Mouse (Mus musculus) monocyte, adult 5-6 weeks (primary cell): Measurements from ENCODE around the gene Tex21. TPM values are rescaled to one million over a fixed set of nuclear protein-coding genes. Genes with fewer than 3 reads are reported as not detected.

Experiments
- ATAC-seq: fragments of 153-309, 156-312 bp; replicated peaks from 2 replicates; pipeline ENCODE4 v1.8.0; 2017; ENCODE audit warnings: mild to moderate bottlenecking; ENCODE audit not compliant: low TSS enrichment, insufficient number of reproducible peaks, severe bottlenecking, poor library complexity, low FRiP score
- total RNA-seq: library from RNA; stranded (forward); fragments of 200-1000, 200-491, 200-594 nt; gene quantifications from 3 replicates; pipeline ENCODE4 v1.2.3, GENCODE M21; 2017

The Tex21 gene
- total RNA-seq, 1 experiment from 2014 or later: 1.3 TPM

- no peak for ATAC-seq
These were observed 29.8 kb downstream of the Tex21 start for GRCm38 (mm10) chr12:76216716-76217115.

GRCm38 (mm10) chr12:76215121-76215520, 31.4 kb downstream of the Tex21 start:
- ATAC-seq: no peak

- no peak for ATAC-seq
These were observed 37.0 kb downstream of the Tex21 start for GRCm38 (mm10) chr12:76209429-76209974.

GRCm38 (mm10) chr12:76200326-76200725, 46.2 kb downstream of the Tex21 start:
- ATAC-seq: no peak

GRCm38 (mm10) chr12:76197071-76197470, 49.5 kb downstream of the Tex21 start:
- no peak for ATAC-seq

GRCm38 (mm10) chr12:76196709-76197054, 49.9 kb downstream of the Tex21 start:
- peak; percentile 82 for ATAC-seq

GRCm38 (mm10) chr12:76195912-76196708, 50.4 kb downstream of the Tex21 start:
- ATAC-seq: peak; percentile 66; the same call in 1 of the 2 replicates

GRCm38 (mm10) chr12:76194526-76194925, 52.0 kb downstream of the Tex21 start:
- no peak for ATAC-seq

- peak; percentile 79 for ATAC-seq
These were observed 55.6 kb downstream of the Tex21 start for GRCm38 (mm10) chr12:76190940-76191339.

- ATAC-seq: no peak
These were observed 58.7 kb downstream of the Tex21 start for GRCm38 (mm10) chr12:76187849-76188248.

- no peak for ATAC-seq
These were observed 60.1 kb downstream of the Tex21 start for GRCm38 (mm10) chr12:76186473-76186872.

- no peak for ATAC-seq
These were observed 61.3 kb downstream of the Tex21 start for GRCm38 (mm10) chr12:76185167-76185816.

GRCm38 (mm10) chr12:76184271-76184670, 62.3 kb downstream of the Tex21 start:
- ATAC-seq: no peak

- ATAC-seq: no peak
These were observed 63.7 kb downstream of the Tex21 start for GRCm38 (mm10) chr12:76182831-76183230.

GRCm38 (mm10) chr12:76181471-76181870, 65.1 kb downstream of the Tex21 start:
- ATAC-seq: no peak

GRCm38 (mm10) chr12:76180442-76180841, 66.1 kb downstream of the Tex21 start:
- no peak for ATAC-seq

GRCm38 (mm10) chr12:76179527-76179926, 67.0 kb downstream of the Tex21 start:
- ATAC-seq: no peak

- no peak for ATAC-seq
These were observed 67.5 kb downstream of the Tex21 start for GRCm38 (mm10) chr12:76179051-76179450.

GRCm38 (mm10) chr12:76177864-76178518, 68.6 kb downstream of the Tex21 start:
- ATAC-seq: peak; percentile 71
